Mouse (Mus musculus) lung, embryonic 15.5 days (tissue): Measurements from ENCODE around the gene Dnajc2. TPM values are rescaled to one million over a fixed set of nuclear protein-coding genes. Genes with fewer than 3 reads are reported as not detected.
"Not testable (repeated sequence)": the region's sequence is repeated elsewhere in the genome, so short reads cannot be mapped to it uniquely, and the experiment has no call there.

Source experiments
- ATAC-seq: fragments of 200-750 bp; cut with Nextera tagmentation; 2 replicates; pipeline ENCODE4 v1.8.0; 2017; ENCODE audit warnings: moderate number of reproducible peaks, borderline replicate concordance; ENCODE audit not compliant: low FRiP score, low TSS enrichment; ENCODE audit errors: extremely low read depth
- H3K27ac ChIP-seq: fragments of 300-500 bp; sonication (generic); 2 replicates; pipeline ENCODE4 v1.5.1; 2015; ENCODE audit warnings: moderate library complexity, mild to moderate bottlenecking, inconsistent platforms
- H3K27me3 ChIP-seq: fragments of 300-500 bp; sonication (generic); 2 replicates; pipeline ENCODE4 v1.6.1; 2015; ENCODE audit warnings: inconsistent platforms
- H3K36me3 ChIP-seq: fragments of 300-500 bp; sonication (generic); 2 replicates; pipeline ENCODE4 v1.6.1; 2015; ENCODE audit warnings: inconsistent platforms
- H3K4me1 ChIP-seq: fragments of 300-500 bp; sonication (generic); 2 replicates; pipeline ENCODE4 v1.6.1; 2015; ENCODE audit warnings: inconsistent platforms
- H3K4me2 ChIP-seq: fragments of 300-500 bp; sonication (generic); 2 replicates; pipeline ENCODE4 v1.6.1; 2015; ENCODE audit warnings: inconsistent platforms, mild to moderate bottlenecking, moderate library complexity
- H3K4me3 ChIP-seq: fragments of 300-500 bp; sonication (generic); 2 replicates; pipeline ENCODE4 v1.5.1; 2015; ENCODE audit warnings: mild to moderate bottlenecking, inconsistent platforms
- H3K9ac ChIP-seq: fragments of 300-500 bp; sonication (generic); 2 replicates; pipeline ENCODE4 v1.6.1; 2015; ENCODE audit warnings: inconsistent platforms
- H3K9me3 ChIP-seq: fragments of 300-500 bp; sonication (generic); 2 replicates; pipeline ENCODE4 v1.6.1; 2016; ENCODE audit warnings: inconsistent platforms
- WGBS: fragments of 180-500 bp; shearing (Covaris S2); methylation state at CpG from one replicate; pipeline ENCODE4 v1.1.7; 2015; 5-methylcytosine and 5-hydroxymethylcytosine counted together
- polyA plus RNA-seq: library from polyadenylated mRNA; unstranded; fragments of >200 nt; fragmentation: Nextera tagmentation; extraction: Ambion mirVana; gene quantifications from 2 replicates; pipeline ENCODE4 v1.2.1, GENCODE M21; 2015

The Dnajc2 gene
- polyA plus RNA-seq, 1 experiment from 2014 or later: 66.9 TPM

GRCm38 (mm10) chr5:21718546-21718945, 66.5 kb downstream of the Dnajc2 start:
- H3K4me3 ChIP-seq: no peak overlapping the region
- no peak overlapping the region for H3K27ac ChIP-seq
- WGBS: 84% methylated on average over 5 of the region's 5 CpGs
- H3K27me3 ChIP-seq: no peaks in the 10 kb centered on the region
- H3K4me2 ChIP-seq: no peak overlapping the region
- no peak overlapping the region for H3K9ac ChIP-seq
- no peaks in the 10 kb centered on the region for H3K4me1 ChIP-seq
- no peak for ATAC-seq
- H3K36me3 ChIP-seq: no peaks in the 10 kb centered on the region
- H3K9me3 ChIP-seq: no peaks in the 10 kb centered on the region

GRCm38 (mm10) chr5:21717165-21717715, 67.8 kb downstream of the Dnajc2 start:
- no peak for ATAC-seq
- Histone ChIP-seq H3K4me3 (no peak overlapping the region), H3K27me3 (no peaks in the 10 kb centered on the region), H3K9ac (no peak overlapping the region), H3K9me3 (no peaks in the 10 kb centered on the region), H3K27ac (no peak overlapping the region), H3K36me3 (no peaks in the 10 kb centered on the region), H3K4me2 (no peak overlapping the region), H3K4me1 (no peaks in the 10 kb centered on the region)
- WGBS: 82% methylated on average over 10 of the region's 10 CpGs

- no peak for ATAC-seq
- Histone ChIP-seq H3K27me3 (no peaks in the 10 kb centered on the region), H3K27ac (no peak overlapping the region), H3K9ac (no peak overlapping the region), H3K4me2 (no peak overlapping the region), H3K4me3 (no peak overlapping the region), H3K4me1 (no peaks in the 10 kb centered on the region), H3K9me3 (no peaks in the 10 kb centered on the region), H3K36me3 (no peaks in the 10 kb centered on the region)
- WGBS: 92% methylated on average over 4 of the region's 4 CpGs
Observed at GRCm38 (mm10) chr5:21714447-21714846, 70.6 kb downstream of the Dnajc2 start.

- Histone ChIP-seq H3K4me1 (no peaks in the 10 kb centered on the region), H3K9me3 (no peaks in the 10 kb centered on the region), H3K27me3 (no peaks in the 10 kb centered on the region), H3K27ac (no peak overlapping the region), H3K36me3 (no peaks in the 10 kb centered on the region), H3K4me2 (no peak overlapping the region), H3K9ac (no peak overlapping the region), H3K4me3 (no peak overlapping the region)
- WGBS: 53% methylated on average over 13 of the region's 13 CpGs
- no peak for ATAC-seq
Observed at GRCm38 (mm10) chr5:21712127-21712715, 72.8 kb downstream of the Dnajc2 start.

GRCm38 (mm10) chr5:21708011-21708410, 77.0 kb downstream of the Dnajc2 start:
- H3K4me3 ChIP-seq, H3K4me1 ChIP-seq, H3K9me3 ChIP-seq, H3K4me2 ChIP-seq, ATAC-seq, H3K9ac ChIP-seq, H3K27me3 ChIP-seq, H3K36me3 ChIP-seq, H3K27ac ChIP-seq: not testable (repeated sequence)
- WGBS: 84% methylated on average over 8 of the region's 8 CpGs

Other genes with a start within 250 kb of the Dnajc2 start
- gene Lrrc17, start 241.7 kb downstream of the Dnajc2 start, polyA plus RNA-seq: 54.0 and 55.0 TPM in 2 replicates
- gene Fbxl13, start 139.6 kb downstream of the Dnajc2 start, polyA plus RNA-seq: 0.72 and 0.91 TPM in 2 replicates
- gene Armc10, start 139.4 kb downstream of the Dnajc2 start, polyA plus RNA-seq: 41.8 and 42.8 TPM in 2 replicates
- gene Napepld, start 83.9 kb downstream of the Dnajc2 start, polyA plus RNA-seq: 4.0 and 4.9 TPM in 2 replicates
- gene Pmpcb, start 48.1 kb downstream of the Dnajc2 start, polyA plus RNA-seq: 76.3 and 78.8 TPM in 2 replicates
- gene Psmc2, start within 50 bp of the Dnajc2 start, polyA plus RNA-seq: 187 and 190 TPM in 2 replicates
- gene Slc26a5, start 80.4 kb upstream of the Dnajc2 start, polyA plus RNA-seq: 0.16 TPM in 1 of 2 replicates, not detected in the other